Mouse (Mus musculus): Measurements from ENCODE around the gene Prrc2b. TPM values are rescaled to one million over a fixed set of nuclear protein-coding genes. Genes with fewer than 3 reads are reported as not detected.

Prrc2b gene
- polyA plus RNA-seq, 1 experiment from 2014 or later = 7.5 TPM

GRCm38 (mm10) chr2:32238708-32239435, 88.0 kb downstream of the Prrc2b start:
- Histone ChIP-seq H3K9ac (replicated peaks) (no peak overlapping the region), H3K9me3 (ENCODE audit: low read length) (no peaks in the 10 kb centered on the region), H3K27me3 (ENCODE audit: insufficient read depth, low read length) (no peaks in the 10 kb centered on the region), H3K36me3 (replicated peaks; ENCODE audit: insufficient read depth, low read length) (no peaks in the 10 kb centered on the region; the same call in none of the 2 replicates), H3K4me3 (ENCODE audit: low read depth, low read length) (no peak overlapping the region), H3K4me1 (ENCODE audit: insufficient read depth) (peaks cover 24% of the 10 kb centered on the region), H3K4me2 (ENCODE audit: low read depth, low read length) (no peak overlapping the region), H3K27ac (ENCODE audit: low read depth) (no peak overlapping the region)
- TF ChIP-seq CTCF (IDR thresholded peaks at IDR 0.05; ENCODE audit: low read depth) (no peak), EP300 (IDR thresholded peaks at IDR 0.05; ENCODE audit: low read depth) (no peak)
- DNase-seq (no peak), ATAC-seq (no peak)
- 73% methylated on average over 9 of the region's 9 CpGs for WGBS (ENCODE audit: insufficient replicate concordance)

GRCm38 (mm10) chr2:32240591-32240990, 89.7 kb downstream of the Prrc2b start:
- Histone ChIP-seq H3K27me3 (ENCODE audit: insufficient read depth, low read length) (no peaks in the 10 kb centered on the region), H3K9me3 (ENCODE audit: low read length) (no peaks in the 10 kb centered on the region), H3K4me2 (ENCODE audit: low read depth, low read length) (no peak overlapping the region), H3K27ac (ENCODE audit: low read depth) (no peak overlapping the region), H3K4me3 (ENCODE audit: low read depth, low read length) (no peak overlapping the region), H3K9ac (replicated peaks) (no peak overlapping the region), H3K36me3 (replicated peaks; ENCODE audit: insufficient read depth, low read length) (peaks cover 10% of the 10 kb centered on the region), H3K4me1 (ENCODE audit: insufficient read depth) (peaks cover 16% of the 10 kb centered on the region)
- no peak for ATAC-seq
- 87% methylated on average over 5 of the region's 5 CpGs for WGBS (ENCODE audit: insufficient replicate concordance)
- no peak for DNase-seq
- no peak for TF ChIP-seq EP300 (IDR thresholded peaks at IDR 0.05; ENCODE audit: low read depth)
- TF ChIP-seq CTCF (IDR thresholded peaks at IDR 0.05; ENCODE audit: low read depth) = no peak

- H3K27ac ChIP-seq (ENCODE audit: low read depth) = no peak overlapping the region
- DNase-seq = no peak
- no peak overlapping the region for H3K4me3 ChIP-seq (ENCODE audit: low read depth, low read length)
- no peak for ATAC-seq
- H3K9ac ChIP-seq (replicated peaks) = no peak overlapping the region
- H3K4me1 ChIP-seq (ENCODE audit: insufficient read depth) = no peaks in the 10 kb centered on the region; the same call in 1 of the 2 replicates
- WGBS (ENCODE audit: insufficient replicate concordance) = 85% methylated on average over 4 of the region's 4 CpGs
- no peaks in the 10 kb centered on the region for H3K27me3 ChIP-seq (ENCODE audit: insufficient read depth, low read length)
- TF ChIP-seq CTCF (IDR thresholded peaks at IDR 0.05; ENCODE audit: low read depth) (no peak), EP300 (IDR thresholded peaks at IDR 0.05; ENCODE audit: low read depth) (no peak)
- H3K9me3 ChIP-seq (ENCODE audit: low read length) = no peaks in the 10 kb centered on the region
- H3K4me2 ChIP-seq (ENCODE audit: low read depth, low read length) = no peak overlapping the region
- H3K36me3 ChIP-seq (replicated peaks; ENCODE audit: insufficient read depth, low read length) = peaks cover 18% of the 10 kb centered on the region
These were observed 92.1 kb downstream of the Prrc2b start for GRCm38 (mm10) chr2:32242986-32243385.

GRCm38 (mm10) chr2:32246741-32247140, 95.9 kb downstream of the Prrc2b start:
- Histone ChIP-seq H3K4me1 (ENCODE audit: insufficient read depth) (no peaks in the 10 kb centered on the region), H3K4me3 (ENCODE audit: low read depth, low read length) (no peak overlapping the region), H3K27me3 (ENCODE audit: insufficient read depth, low read length) (no peaks in the 10 kb centered on the region), H3K9me3 (ENCODE audit: low read length) (no peaks in the 10 kb centered on the region), H3K4me2 (ENCODE audit: low read depth, low read length) (no peak overlapping the region), H3K9ac (replicated peaks) (no peak overlapping the region), H3K36me3 (replicated peaks; ENCODE audit: insufficient read depth, low read length) (peaks cover 35% of the 10 kb centered on the region), H3K27ac (ENCODE audit: low read depth) (no peak overlapping the region)
- 74% methylated on average over 4 of the region's 4 CpGs for WGBS (ENCODE audit: insufficient replicate concordance)
- no peak for DNase-seq
- no peak for TF ChIP-seq EP300 (IDR thresholded peaks at IDR 0.05; ENCODE audit: low read depth)
- TF ChIP-seq CTCF (IDR thresholded peaks at IDR 0.05; ENCODE audit: low read depth) = no peak
- ATAC-seq = no peak

- DNase-seq (no peak), ATAC-seq (no peak)
- Histone ChIP-seq H3K4me1 (ENCODE audit: insufficient read depth) (no peaks in the 10 kb centered on the region), H3K27ac (ENCODE audit: low read depth) (no peak overlapping the region), H3K9ac (replicated peaks) (no peak overlapping the region), H3K27me3 (ENCODE audit: insufficient read depth, low read length) (no peaks in the 10 kb centered on the region), H3K4me2 (ENCODE audit: low read depth, low read length) (no peak overlapping the region), H3K4me3 (ENCODE audit: low read depth, low read length) (no peak overlapping the region), H3K9me3 (ENCODE audit: low read length) (no peaks in the 10 kb centered on the region), H3K36me3 (replicated peaks; ENCODE audit: insufficient read depth, low read length) (peaks cover 46% of the 10 kb centered on the region)
- TF ChIP-seq CTCF (IDR thresholded peaks at IDR 0.05; ENCODE audit: low read depth) = no peak
- TF ChIP-seq EP300 (IDR thresholded peaks at IDR 0.05; ENCODE audit: low read depth) = no peak
- 77% methylated on average over 10 of the region's 10 CpGs for WGBS (ENCODE audit: insufficient replicate concordance)
These were observed 97.8 kb downstream of the Prrc2b start for GRCm38 (mm10) chr2:32248377-32249361.
